Mouse (Mus musculus) testis, adult 2 months (tissue): ENCODE data around the gene Klra10.

Experiments used
- CTCF ChIP-seq: fragments of 200-500 bp; IDR thresholded peaks from 2 replicates; pipeline ENCODE4 v1.5.1; 2012; ENCODE audit warnings: low read depth, mild to moderate bottlenecking, inconsistent platforms, low read length, moderate library complexity; ENCODE audit not compliant: control insufficient read depth, insufficient read depth, insufficient replicate concordance
- POLR2A ChIP-seq: fragments of 200-500 bp; IDR thresholded peaks from 2 replicates; pipeline ENCODE4 v1.6.1; 2012; ENCODE audit warnings: low read depth, mild to moderate bottlenecking, inconsistent platforms, low read length, moderate library complexity; ENCODE audit not compliant: control insufficient read depth

- TF ChIP-seq CTCF (no peak), POLR2A (no peak)
Observed at GRCm38 (mm10) chr6:130287984-130288649, 6.4 kb upstream of the Klra10 start.
